Mouse (Mus musculus): ENCODE results near the gene Eea1. TPM values are rescaled to one million over a fixed set of nuclear protein-coding genes. Genes with fewer than 3 reads are reported as not detected.
"Not testable (repeated sequence)": the region's sequence is repeated elsewhere in the genome, so short reads cannot be mapped to it uniquely, and the experiment has no call there.

Gene Eea1
- 10 to 100 TPM; 37.3 to 37.5 TPM for total RNA-seq (2021)
- long read RNA-seq, full-length matches to known transcripts: 15 of 21 reads
- long read RNA-seq, partial matches to known transcripts: 6 of 21 reads
- long read RNA-seq, other reads (novel, unspliced or antisense): 0 of 21 reads

DNA sequence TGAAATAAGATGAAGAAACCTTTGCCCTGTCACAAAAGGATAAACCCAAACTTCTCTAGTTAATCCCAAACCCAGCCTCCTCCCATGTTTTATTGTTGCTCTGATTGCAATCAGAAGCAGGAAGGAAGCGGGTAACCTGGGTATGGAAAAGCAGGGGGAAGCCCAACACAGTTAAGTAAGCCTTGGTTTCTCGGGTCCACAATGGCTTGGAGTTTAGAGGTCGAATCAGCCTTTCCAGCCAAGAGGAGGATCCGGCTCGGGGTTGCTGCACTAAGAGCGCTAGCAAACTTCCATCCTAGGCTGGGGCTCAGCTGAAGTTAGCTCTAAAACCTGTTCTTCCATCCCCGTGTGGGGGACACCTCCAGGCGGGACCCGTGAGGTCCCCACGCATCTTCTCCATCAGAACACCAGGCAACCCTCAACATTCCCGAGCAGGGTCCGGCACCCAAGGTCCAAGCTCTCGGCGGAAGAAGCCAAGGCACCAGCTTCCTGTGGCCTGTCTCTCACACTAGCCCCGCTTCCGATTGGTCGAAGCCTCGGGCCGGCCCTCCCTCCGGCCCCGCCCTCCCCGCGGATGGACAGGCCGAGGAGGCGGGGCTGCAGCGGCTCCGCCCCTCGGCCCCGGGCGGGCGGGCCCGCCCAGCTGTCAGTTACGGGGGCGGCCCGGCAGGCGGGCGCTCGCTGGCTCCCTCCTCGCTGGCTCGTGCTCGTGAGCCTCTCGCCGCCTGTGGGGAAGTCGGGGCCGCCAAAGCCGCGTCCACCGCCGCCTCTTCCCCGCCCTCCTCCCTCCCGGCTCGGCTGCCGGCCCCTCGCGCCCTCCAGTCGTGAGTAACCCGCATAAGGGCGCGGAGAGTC, at the start of gene Eea1:
TSS of gene Eea1 (plus strand) at position 605 of the 855 bp plus-strand sequence.
- peak; percentile 88 to 93 for DNase-seq (ENCODE audit: low spot score in 2 of 2)

- DNase-seq (ENCODE audit: low spot score in 2 of 2): no peak
Observed at GRCm38 (mm10) chr10:95891214-95891960, 49.1 kb upstream of the Eea1 start.

- DNase-seq (ENCODE audit: low spot score in 2 of 2): no peak
Observed at GRCm38 (mm10) chr10:95892132-95892531, 48.3 kb upstream of the Eea1 start.

GRCm38 (mm10) chr10:95893291-95893932, 47.0 kb upstream of the Eea1 start:
- no peak for DNase-seq (ENCODE audit: low spot score in 2 of 2)

DNA sequence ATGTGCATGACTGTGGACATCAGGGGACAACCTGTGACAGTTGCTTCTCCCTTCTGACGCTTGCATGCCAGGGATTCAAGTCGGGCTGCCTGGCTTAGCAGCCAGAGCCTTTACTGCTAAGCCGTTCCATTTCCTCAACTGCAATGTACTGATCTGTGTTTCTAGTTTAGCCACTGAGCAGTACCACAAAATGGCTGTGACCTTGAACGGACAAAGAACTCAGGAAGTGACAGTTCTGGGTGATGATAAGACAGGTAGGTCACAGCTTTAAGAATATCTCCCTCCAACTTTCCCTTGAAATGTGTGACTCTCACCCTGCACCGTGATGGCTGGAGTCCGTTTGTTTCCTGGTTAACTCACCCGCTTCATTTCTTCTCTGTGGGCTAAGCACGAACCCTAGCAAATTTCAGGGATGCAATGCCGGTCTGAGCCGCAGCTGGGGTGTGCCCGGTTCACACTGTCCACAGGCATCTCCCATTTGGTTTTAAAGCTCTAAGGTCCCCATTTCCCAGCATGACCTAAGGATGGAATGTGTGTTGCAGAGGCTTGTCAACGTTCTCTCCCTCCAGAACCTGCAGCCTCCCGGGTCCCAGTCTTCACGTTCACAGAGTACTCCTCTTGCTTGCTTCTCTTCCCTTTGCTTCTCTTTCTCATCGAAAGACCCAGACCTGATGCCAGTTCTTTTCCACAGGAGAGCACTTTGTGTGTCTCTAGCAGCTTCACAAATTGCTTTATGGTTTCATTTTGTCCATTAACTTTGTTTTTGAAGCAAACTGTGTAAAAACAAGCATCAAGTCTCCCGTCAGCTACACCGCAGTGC, 46.2 kb upstream of the Eea1 start:
- peak in 1 of 2 experiments; percentile 5 for DNase-seq (ENCODE audit: low spot score in 2 of 2)

DNA sequence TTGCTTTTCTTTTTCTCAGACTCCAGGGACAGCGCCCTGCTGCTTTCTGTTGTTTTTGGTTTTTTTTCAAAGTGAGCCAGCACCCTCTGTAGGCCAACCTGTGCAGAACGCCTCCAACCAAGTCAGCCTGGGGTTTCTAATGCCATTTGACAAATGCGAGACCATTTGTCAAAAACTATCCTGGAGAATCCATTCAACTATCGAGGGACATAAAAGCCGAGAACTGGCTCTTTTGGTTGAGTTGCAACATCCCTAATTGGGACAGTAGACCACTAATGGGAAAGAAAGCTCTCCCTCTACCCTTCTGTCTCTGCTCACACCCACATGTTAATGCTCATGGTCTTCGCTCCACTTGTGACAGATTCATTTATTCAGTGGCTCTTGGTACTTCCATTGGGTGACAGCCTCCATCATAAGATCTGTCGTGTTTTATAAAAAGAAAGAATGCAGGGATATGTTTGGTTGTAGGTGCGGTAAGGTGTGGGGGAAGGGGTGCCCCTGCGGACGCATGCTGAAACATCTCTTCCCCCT, 45.5 kb upstream of the Eea1 start:
- DNase-seq (ENCODE audit: low spot score in 2 of 2): peak; percentile 67 to 82

DNA sequence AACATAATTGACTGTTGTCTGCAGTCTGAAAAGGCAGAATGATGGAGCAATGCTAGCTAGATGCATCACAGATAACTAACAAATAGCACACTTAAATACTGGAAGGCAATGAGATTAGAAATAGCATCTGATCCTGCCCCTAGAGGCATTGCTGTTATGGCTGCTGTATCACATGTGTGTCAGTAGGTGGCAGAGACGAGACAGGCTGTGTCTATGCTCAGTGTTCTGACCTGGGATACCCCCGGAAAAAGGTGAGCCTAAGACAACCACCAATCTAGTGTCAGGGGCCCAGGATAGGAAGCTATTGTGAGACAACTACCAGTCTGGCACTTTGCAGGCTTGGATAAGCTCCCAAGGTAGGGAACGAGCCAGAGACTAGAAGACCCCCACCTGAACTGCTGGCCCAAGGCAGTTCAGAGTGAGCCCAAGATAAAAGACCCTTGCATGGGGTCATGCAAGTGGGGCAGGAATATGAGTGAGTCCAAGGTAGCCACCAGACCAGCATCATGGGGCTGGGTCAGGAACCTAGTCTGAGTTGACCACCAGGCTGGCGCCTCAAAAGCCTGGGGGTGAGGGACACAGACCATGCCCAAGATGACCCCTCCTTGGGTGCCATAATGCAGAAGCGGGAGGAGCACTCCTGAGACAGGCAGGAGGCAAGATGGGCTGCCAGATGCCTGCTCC, 41.8 kb upstream of the Eea1 start:
- DNase-seq (ENCODE audit: low spot score in 2 of 2): peak in 1 of 2 experiments; percentile 58

GRCm38 (mm10) chr10:95904668-95905067, 35.8 kb upstream of the Eea1 start:
- DNase-seq (ENCODE audit: low spot score in 2 of 2): no peak

GRCm38 (mm10) chr10:95909246-95909909, 31.1 kb upstream of the Eea1 start:
- DNase-seq (ENCODE audit: low spot score in 2 of 2): no peak

DNA sequence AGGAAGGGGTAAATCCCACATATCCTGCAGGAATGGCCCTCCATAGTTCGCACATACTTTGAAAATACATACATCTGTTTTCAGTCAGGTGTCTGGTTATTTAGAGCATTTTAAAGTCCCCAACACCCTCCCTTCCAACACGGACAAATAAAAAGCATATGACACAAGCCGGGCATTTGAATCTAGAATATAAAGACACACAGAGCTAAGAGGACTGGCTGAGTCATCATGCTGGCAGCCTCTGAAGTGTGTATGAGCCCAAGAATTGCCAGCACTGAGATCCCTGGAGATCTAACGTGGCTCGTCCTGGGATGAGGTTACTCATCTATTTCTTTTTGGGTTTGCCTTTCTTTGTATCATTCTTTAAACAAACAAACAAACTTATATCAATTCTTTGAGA, 29.4 kb upstream of the Eea1 start:
- no peak for DNase-seq (ENCODE audit: low spot score in 2 of 2)

GRCm38 (mm10) chr10:95914434-95915174, 25.8 kb upstream of the Eea1 start:
- DNase-seq (ENCODE audit: low spot score in 2 of 2): no peak

GRCm38 (mm10) chr10:95918716-95919115, 21.7 kb upstream of the Eea1 start:
- no peak for DNase-seq (ENCODE audit: low spot score in 2 of 2)

- peak; percentile 58 to 79 for DNase-seq (ENCODE audit: low spot score in 2 of 2)
Observed at GRCm38 (mm10) chr10:95923263-95924217, 16.9 kb upstream of the Eea1 start.

DNA sequence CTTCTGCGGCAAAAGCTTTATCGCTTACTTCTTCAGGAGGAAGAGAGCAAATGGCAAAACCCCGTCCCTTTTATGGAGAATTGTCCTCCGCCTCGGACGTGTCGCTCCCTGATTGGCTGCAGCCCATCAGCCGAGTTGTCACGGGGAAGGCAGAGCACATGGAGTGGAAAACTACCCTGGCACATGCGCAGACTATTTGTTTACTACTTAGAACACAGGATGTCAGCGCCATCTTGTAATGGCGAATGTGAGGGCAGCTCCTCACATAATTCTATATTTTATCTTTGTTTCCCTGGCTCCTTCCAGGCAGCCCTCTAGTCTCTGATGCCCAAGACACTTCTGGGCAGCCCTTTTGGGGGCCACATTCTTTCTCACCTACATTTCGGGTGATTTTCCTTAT, 6.8 kb upstream of the Eea1 start:
- not testable (repeated sequence) for DNase-seq (ENCODE audit: low spot score in 2 of 2)

- peak in 1 of 2 experiments; percentile 13 for DNase-seq (ENCODE audit: low spot score in 2 of 2)
Observed at GRCm38 (mm10) chr10:95940901-95941767, 684 bp downstream of the Eea1 start.

DNA sequence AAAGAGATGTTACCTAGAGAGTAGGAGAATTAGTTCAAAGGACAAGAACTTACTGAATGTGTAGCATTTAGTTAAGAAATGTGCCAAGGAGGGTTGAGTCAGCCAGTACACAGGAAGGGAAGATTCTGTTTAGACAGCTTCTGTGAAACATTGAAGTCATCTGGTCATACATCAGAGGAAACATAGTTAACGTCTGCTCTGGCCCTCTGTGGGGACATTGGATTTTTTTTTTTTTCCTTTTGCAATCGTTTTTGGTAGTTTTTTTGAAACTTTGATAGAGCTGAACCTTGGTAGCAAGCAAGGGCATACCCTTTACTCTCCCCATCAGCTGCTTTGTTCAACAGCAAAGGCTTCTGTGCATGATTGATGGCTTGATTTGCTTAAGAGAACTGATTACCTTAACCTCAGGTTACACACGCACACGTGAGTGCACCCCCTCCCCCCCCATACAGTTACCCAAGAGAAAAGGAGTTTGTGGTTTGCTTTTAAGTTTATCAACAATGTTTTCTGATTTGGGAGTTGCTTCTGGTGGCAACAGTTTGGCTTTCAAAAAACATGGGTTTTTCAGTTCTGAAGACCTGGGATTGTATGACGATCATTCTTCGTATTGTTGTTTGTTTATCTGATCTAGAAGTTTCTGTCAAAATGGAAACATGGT, 1.4 kb downstream of the Eea1 start:
- no peak for DNase-seq (ENCODE audit: low spot score in 2 of 2)

Data from layer of hippocampus, adult 18-20 months (tissue).